Mouse (Mus musculus): ENCODE data around the gene Rpl10a.

DNA sequence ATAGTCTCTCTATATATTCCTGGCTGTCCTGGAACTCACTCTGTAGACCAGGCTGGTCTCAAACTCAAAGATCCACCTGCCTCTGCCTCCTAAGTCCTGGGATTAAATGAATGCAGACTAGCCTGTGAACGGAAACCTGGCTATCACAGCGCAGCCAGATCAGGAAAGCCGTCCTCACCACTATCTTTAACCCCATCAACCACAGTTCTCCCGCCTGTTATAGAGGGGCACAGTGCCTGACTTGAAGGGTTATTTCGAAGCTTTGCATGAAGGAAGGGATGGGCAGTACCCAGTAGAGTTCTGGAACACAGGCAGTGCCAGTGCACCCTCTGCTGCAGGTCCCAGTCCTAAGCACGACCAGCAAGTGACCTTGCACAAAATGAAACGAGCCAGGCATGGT is 36.9 kb upstream of the Rpl10a start:
- TF ChIP-seq POLR2A (IDR thresholded peaks at IDR 0.05; ENCODE audit: borderline replicate concordance, control insufficient read depth, low read depth, low read length) (no peak), CTCF (IDR thresholded peaks at IDR 0.05; ENCODE audit: control insufficient read depth, insufficient read depth, low read length) (no peak)
